Mouse (Mus musculus) E14TG2a.4 (cell line): Measurements from ENCODE around the gene Rcsd1.

Experiments
- CTCF ChIP-seq: conservative IDR thresholded peaks from 2 replicates; pipeline ENCODE4 v1.5.1; 2014; ENCODE audit warnings: low read length
- NANOG ChIP-seq: IDR thresholded peaks from 2 replicates; pipeline ENCODE4 v1.6.1; 2014; ENCODE audit warnings: borderline replicate concordance, low read length, mixed read lengths

DNA sequence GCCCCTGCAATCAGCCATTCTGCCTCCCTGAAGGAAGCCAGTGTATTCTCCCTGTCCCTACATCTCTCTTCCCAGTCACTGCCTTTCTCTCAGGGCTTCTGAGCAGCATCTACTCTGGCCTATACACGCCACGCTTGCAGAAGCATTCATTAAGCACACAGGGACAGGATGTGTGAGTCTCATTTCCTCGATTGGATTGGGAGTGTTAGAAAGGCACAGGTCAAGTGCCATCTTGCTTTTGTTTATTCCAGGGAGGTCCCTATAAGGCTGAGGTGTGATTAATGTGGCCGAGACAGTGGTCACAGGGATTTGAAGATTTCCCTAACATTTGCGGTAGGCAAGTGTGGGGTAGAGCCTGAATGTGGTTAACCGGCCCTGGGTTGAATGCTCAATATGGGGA lies 4.2 kb downstream of the Rcsd1 start:
- TF ChIP-seq CTCF: no peak
- TF ChIP-seq NANOG: no peak
